Mouse (Mus musculus): ENCODE results near the gene Kcnd3. TPM values are rescaled to one million over a fixed set of nuclear protein-coding genes. Genes with fewer than 3 reads are reported as not detected.

The Kcnd3 gene
- polyA plus RNA-seq, 1 experiment: 0.58 TPM

DNA sequence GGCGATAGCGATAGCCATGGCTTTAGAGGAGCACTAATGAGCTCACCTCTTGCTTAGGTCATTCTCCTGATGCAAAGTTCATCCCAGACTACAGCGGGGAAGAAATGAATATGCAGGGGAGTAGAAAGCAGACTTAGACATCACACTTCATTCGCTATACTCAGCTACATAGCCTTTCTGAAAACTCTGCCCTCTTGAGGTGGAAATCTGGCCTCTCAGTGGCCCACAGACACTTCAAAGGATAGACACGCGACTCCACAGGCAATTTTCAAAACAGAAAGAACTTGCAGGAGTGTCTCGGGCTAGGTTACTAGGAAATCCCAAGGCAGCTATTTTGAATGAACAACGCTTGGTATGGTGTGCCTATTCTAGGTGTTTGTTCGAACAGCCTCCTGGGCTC lies 116.7 kb downstream of the Kcnd3 start:
- H3K27ac ChIP-seq (ENCODE audit: control insufficient read depth, insufficient read depth, low read length): no peak overlapping the region
- no peaks in the 10 kb centered on the region for H3K4me1 ChIP-seq (replicated peaks; ENCODE audit: control insufficient read depth, insufficient read depth, low read length)
- no peak for DNase-seq
- TF ChIP-seq CTCF (IDR thresholded peaks at IDR 0.05; ENCODE audit: borderline replicate concordance, control insufficient read depth, extremely low read depth, insufficient read depth, low read length, poor library complexity): no peak
- TF ChIP-seq POLR2A (IDR thresholded peaks at IDR 0.05; ENCODE audit: control insufficient read depth, extremely low read depth, insufficient read depth, low read length, poor library complexity): no peak
- H3K36me3 ChIP-seq (ENCODE audit: control insufficient read depth, insufficient read depth, low read length): no peaks in the 10 kb centered on the region
- H3K27me3 ChIP-seq (ENCODE audit: control insufficient read depth, insufficient read depth, low read length): no peaks in the 10 kb centered on the region
- 87% methylated on average over 9 of the region's 9 CpGs for WGBS
- H3K4me3 ChIP-seq (ENCODE audit: control insufficient read depth, insufficient read depth, low read length): no peak overlapping the region

DNA sequence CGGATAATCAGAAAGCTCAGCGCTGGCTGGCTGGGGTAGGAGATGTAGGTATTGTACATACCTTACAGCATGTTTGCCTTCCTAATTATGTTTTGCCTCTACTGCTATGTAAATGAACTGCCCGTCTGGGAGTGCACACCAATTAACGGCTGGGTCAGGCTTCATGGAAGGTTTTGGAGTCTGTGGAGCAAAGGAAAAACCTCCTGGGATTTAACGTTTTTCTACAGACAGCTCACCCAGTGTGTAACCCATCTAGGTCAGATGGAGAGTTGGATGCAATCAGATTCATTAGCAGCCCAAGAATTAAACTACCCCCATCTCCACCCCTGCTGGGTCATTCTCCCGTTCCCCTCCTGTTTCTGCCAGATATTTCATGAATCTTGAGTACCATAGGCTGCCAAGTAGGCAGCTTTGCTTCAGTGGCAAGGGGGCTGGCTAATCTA lies 117.2 kb downstream of the Kcnd3 start:
- H3K4me1 ChIP-seq (replicated peaks; ENCODE audit: control insufficient read depth, insufficient read depth, low read length): no peaks in the 10 kb centered on the region
- no peak for DNase-seq
- TF ChIP-seq POLR2A (IDR thresholded peaks at IDR 0.05; ENCODE audit: control insufficient read depth, extremely low read depth, insufficient read depth, low read length, poor library complexity): no peak
- TF ChIP-seq CTCF (IDR thresholded peaks at IDR 0.05; ENCODE audit: borderline replicate concordance, control insufficient read depth, extremely low read depth, insufficient read depth, low read length, poor library complexity): no peak
- H3K4me3 ChIP-seq (ENCODE audit: control insufficient read depth, insufficient read depth, low read length): no peak overlapping the region
- no peak overlapping the region for H3K27ac ChIP-seq (ENCODE audit: control insufficient read depth, insufficient read depth, low read length)
- H3K27me3 ChIP-seq (ENCODE audit: control insufficient read depth, insufficient read depth, low read length): no peaks in the 10 kb centered on the region
- no peaks in the 10 kb centered on the region for H3K36me3 ChIP-seq (ENCODE audit: control insufficient read depth, insufficient read depth, low read length)
- WGBS: 73% methylated on average over 6 of the region's 6 CpGs

DNA sequence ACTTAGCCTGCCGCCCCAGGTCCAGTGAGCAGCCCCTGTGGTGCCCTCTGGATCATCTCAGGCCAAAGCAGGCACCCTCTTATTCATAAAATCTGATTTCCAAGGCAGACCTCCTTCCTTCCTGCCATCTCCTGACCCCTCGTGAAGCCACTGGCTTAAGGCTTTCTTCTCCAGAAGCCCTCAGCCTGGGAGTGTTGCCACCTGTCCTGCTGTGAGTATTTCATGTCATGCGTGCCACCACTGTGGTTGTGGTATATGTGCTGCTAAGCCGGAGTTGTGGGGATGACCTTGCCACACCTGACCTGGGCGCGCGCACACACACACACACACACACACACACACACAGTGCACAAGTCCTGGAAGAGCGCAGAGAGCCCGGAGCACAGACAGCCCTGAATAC lies 117.8 kb downstream of the Kcnd3 start:
- TF ChIP-seq CTCF (IDR thresholded peaks at IDR 0.05; ENCODE audit: borderline replicate concordance, control insufficient read depth, extremely low read depth, insufficient read depth, low read length, poor library complexity) (no peak), POLR2A (IDR thresholded peaks at IDR 0.05; ENCODE audit: control insufficient read depth, extremely low read depth, insufficient read depth, low read length, poor library complexity) (no peak)
- 85% methylated on average over 9 of the region's 9 CpGs for WGBS
- H3K36me3 ChIP-seq (ENCODE audit: control insufficient read depth, insufficient read depth, low read length): no peaks in the 10 kb centered on the region
- no peak overlapping the region for H3K4me3 ChIP-seq (ENCODE audit: control insufficient read depth, insufficient read depth, low read length)
- no peaks in the 10 kb centered on the region for H3K27me3 ChIP-seq (ENCODE audit: control insufficient read depth, insufficient read depth, low read length)
- DNase-seq: no peak
- no peaks in the 10 kb centered on the region for H3K4me1 ChIP-seq (replicated peaks; ENCODE audit: control insufficient read depth, insufficient read depth, low read length)
- H3K27ac ChIP-seq (ENCODE audit: control insufficient read depth, insufficient read depth, low read length): no peak overlapping the region

DNA sequence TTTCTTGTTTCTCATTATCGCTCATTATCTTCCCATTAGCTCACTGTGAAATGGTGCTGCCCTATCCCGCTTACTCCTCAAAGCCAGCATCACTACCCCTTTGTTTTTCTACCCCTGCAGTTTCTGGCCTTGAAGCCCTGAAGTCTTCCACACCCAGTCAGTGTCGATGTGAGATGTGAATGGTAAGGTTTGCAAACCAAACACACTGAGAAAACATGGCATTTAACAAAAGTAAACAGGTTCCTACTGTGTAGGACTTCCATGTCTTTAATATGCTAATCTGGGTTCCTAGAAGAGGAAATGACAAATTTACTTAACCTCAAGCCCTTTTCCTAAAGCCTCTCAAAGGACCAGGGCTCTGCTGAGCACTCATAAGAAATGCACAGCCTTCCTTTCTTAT lies 118.7 kb downstream of the Kcnd3 start:
- Histone ChIP-seq H3K36me3 (ENCODE audit: control insufficient read depth, insufficient read depth, low read length) (no peaks in the 10 kb centered on the region), H3K27ac (ENCODE audit: control insufficient read depth, insufficient read depth, low read length) (no peak overlapping the region), H3K27me3 (ENCODE audit: control insufficient read depth, insufficient read depth, low read length) (no peaks in the 10 kb centered on the region), H3K4me1 (replicated peaks; ENCODE audit: control insufficient read depth, insufficient read depth, low read length) (no peaks in the 10 kb centered on the region), H3K4me3 (ENCODE audit: control insufficient read depth, insufficient read depth, low read length) (no peak overlapping the region)
- DNase-seq: no peak
- TF ChIP-seq POLR2A (IDR thresholded peaks at IDR 0.05; ENCODE audit: control insufficient read depth, extremely low read depth, insufficient read depth, low read length, poor library complexity) (no peak), CTCF (IDR thresholded peaks at IDR 0.05; ENCODE audit: borderline replicate concordance, control insufficient read depth, extremely low read depth, insufficient read depth, low read length, poor library complexity) (no peak)
- 67% methylated on average over 3 of the region's 3 CpGs for WGBS

DNA sequence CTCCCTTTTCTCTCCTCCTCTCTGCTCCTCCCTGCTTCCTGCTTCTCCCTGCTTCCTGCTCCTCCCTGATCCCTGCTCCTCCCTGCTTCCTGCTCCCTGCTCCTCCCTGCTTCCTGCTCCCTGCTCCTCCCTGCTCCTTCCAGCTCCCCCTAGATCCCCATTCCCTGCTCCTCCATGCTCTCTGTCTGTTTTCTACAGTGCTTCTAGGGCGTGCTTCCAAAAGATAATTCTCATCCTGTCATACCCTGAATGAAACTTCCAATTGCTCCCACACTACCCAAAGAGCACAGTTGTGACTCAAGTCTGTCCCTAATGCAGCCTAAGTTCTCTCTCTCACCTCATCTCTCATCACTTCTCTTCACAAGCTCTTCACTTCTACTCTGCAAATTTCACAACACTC lies 119.8 kb downstream of the Kcnd3 start:
- Histone ChIP-seq H3K36me3 (ENCODE audit: control insufficient read depth, insufficient read depth, low read length) (no peaks in the 10 kb centered on the region), H3K4me1 (replicated peaks; ENCODE audit: control insufficient read depth, insufficient read depth, low read length) (no peaks in the 10 kb centered on the region), H3K27ac (ENCODE audit: control insufficient read depth, insufficient read depth, low read length) (no peak overlapping the region), H3K4me3 (ENCODE audit: control insufficient read depth, insufficient read depth, low read length) (no peak overlapping the region), H3K27me3 (ENCODE audit: control insufficient read depth, insufficient read depth, low read length) (no peaks in the 10 kb centered on the region)
- no peak for DNase-seq
- TF ChIP-seq POLR2A (IDR thresholded peaks at IDR 0.05; ENCODE audit: control insufficient read depth, extremely low read depth, insufficient read depth, low read length, poor library complexity) (no peak), CTCF (IDR thresholded peaks at IDR 0.05; ENCODE audit: borderline replicate concordance, control insufficient read depth, extremely low read depth, insufficient read depth, low read length, poor library complexity) (no peak)
- WGBS: 85% methylated on average over 1 of the region's 1 CpGs

DNA sequence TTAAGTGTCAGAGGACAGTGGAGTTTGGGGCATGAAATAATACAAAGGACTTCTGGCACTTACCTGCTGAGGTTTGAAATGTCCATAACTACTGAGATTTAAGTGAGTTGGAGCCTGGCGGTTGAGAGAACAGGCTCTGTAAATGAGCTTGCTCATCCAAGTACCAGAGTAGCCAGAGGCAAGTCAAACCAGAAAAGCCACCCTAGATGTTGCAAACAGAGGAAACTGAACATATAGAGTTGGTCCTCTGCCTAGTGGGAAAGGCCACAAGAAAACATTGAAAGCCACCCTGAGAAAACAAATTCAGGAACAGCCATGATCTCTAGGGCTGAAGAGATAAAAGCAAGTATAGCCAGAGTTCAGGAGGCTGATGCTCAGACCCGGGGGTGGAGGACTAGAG lies 121.0 kb downstream of the Kcnd3 start:
- Histone ChIP-seq H3K4me3 (ENCODE audit: control insufficient read depth, insufficient read depth, low read length) (no peak overlapping the region), H3K4me1 (replicated peaks; ENCODE audit: control insufficient read depth, insufficient read depth, low read length) (no peaks in the 10 kb centered on the region), H3K27ac (ENCODE audit: control insufficient read depth, insufficient read depth, low read length) (no peak overlapping the region), H3K27me3 (ENCODE audit: control insufficient read depth, insufficient read depth, low read length) (no peaks in the 10 kb centered on the region), H3K36me3 (ENCODE audit: control insufficient read depth, insufficient read depth, low read length) (no peaks in the 10 kb centered on the region)
- 78% methylated on average over 2 of the region's 2 CpGs for WGBS
- no peak for TF ChIP-seq POLR2A (IDR thresholded peaks at IDR 0.05; ENCODE audit: control insufficient read depth, extremely low read depth, insufficient read depth, low read length, poor library complexity)
- TF ChIP-seq CTCF (IDR thresholded peaks at IDR 0.05; ENCODE audit: borderline replicate concordance, control insufficient read depth, extremely low read depth, insufficient read depth, low read length, poor library complexity): no peak
- DNase-seq: no peak

DNA sequence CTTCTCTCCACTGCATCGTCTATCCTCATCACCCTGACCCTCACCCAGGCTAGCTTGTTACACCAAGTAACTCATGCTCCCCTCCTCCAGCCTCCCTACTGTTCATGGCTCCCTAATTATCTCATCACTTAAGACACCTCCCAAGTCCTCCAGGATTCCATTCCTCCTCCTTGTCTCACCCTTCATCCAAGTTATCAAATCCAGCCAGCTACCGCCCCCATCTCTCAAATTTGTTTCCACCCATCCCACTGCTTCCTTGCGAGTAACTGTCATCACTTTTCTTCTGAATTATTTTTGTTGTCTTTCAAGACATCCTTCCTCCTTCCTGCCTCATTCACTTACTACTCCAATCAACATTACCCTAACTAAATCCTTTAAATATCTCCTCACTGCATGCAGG lies 126.2 kb downstream of the Kcnd3 start:
- no peak overlapping the region for H3K4me3 ChIP-seq (ENCODE audit: control insufficient read depth, insufficient read depth, low read length)
- H3K4me1 ChIP-seq (replicated peaks; ENCODE audit: control insufficient read depth, insufficient read depth, low read length): no peaks in the 10 kb centered on the region
- H3K27me3 ChIP-seq (ENCODE audit: control insufficient read depth, insufficient read depth, low read length): no peaks in the 10 kb centered on the region
- no peak for TF ChIP-seq CTCF (IDR thresholded peaks at IDR 0.05; ENCODE audit: borderline replicate concordance, control insufficient read depth, extremely low read depth, insufficient read depth, low read length, poor library complexity)
- no peak for TF ChIP-seq POLR2A (IDR thresholded peaks at IDR 0.05; ENCODE audit: control insufficient read depth, extremely low read depth, insufficient read depth, low read length, poor library complexity)
- no peak overlapping the region for H3K27ac ChIP-seq (ENCODE audit: control insufficient read depth, insufficient read depth, low read length)
- H3K36me3 ChIP-seq (ENCODE audit: control insufficient read depth, insufficient read depth, low read length): no peaks in the 10 kb centered on the region
- 77% methylated on average over 3 of the region's 3 CpGs for WGBS
- no peak for DNase-seq

Data from thymus, adult 2 months (tissue).